Mouse (Mus musculus): ENCODE data around the gene 0610010F05Rik. TPM values are rescaled to one million over a fixed set of nuclear protein-coding genes. Genes with fewer than 3 reads are reported as not detected.

Gene 0610010F05Rik
- total RNA-seq (2017) = 16.1 to 36.8 TPM (median 19.1 TPM) in 3 replicates

DNA sequence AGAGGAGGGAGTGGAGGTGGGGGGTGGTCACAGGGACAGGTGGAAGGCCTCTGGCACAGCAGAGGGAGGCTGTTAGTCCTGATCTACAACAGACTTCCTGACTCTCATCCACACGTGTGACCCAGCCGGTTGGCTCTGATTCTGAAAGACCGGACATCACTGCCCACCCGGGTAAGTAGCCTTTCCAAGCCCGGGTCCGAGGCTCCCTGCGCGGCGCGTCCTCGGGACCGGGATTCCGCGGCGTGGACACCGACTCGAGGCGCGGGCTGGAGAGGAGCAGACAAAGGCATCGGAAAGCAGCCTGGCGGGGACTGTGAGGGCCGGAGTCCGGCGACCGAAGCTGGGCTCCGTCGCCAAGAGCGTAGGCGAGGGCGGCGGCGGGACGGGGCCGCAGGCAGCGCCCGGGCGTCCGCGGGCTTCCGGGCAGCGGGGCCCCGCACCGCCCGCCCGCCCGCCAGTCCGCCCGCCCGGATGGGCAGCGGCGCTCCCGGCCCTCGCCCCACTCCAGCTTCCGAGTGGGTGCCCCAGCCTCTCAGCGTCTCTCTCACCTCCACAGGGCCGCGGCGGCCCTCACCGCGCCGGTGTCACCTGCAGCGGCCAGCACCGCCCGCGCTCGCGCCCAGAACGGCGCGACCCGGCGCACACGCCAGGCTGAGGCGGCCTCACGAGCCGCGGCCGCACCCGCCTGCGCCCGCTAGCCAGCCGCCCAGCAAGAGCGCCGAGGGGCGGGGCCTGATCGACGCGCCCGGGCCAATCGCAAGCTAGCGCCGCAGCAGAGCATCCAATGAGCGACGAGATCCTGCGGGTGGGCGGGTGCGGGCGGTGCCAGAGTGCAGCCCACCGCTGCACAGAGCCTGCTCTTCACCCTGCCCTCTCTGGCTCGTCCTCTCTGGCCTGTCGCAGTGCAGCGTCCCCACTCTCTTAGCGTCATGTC is at the start of gene 0610010F05Rik:
Gene 0610010F05Rik, minus strand, starts transcription at position 695 of the 934 bp plus-strand sequence.
- ATAC-seq (replicated peaks; ENCODE audit: insufficient number of reproducible peaks, low FRiP score, low TSS enrichment, poor library complexity, severe bottlenecking) = peak; percentile 95

DNA sequence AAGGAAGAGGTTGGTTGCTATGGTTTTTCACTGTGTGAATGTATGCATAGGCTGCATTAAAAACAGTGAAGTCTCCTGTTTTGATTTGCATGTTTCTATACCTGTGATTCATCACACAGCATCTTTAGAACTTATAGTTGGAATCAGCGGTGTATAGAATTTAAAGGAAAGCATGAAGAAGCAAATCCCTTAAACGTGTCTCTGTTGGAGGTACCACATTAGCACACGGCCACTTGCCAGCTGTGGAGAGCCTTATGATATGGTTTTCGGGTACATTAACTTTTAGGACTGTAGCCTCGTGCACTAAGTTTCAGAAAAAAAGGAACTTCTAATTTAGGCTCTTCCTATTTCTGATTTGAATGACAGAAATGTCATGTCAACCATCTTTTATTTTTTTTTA is 49.1 kb upstream of the 0610010F05Rik start:
- no peak for ATAC-seq (replicated peaks; ENCODE audit: insufficient number of reproducible peaks, low FRiP score, low TSS enrichment, poor library complexity, severe bottlenecking)

GRCm38 (mm10) chr11:23680435-23680950 is 47.1 kb upstream of the 0610010F05Rik start:
- ATAC-seq (replicated peaks; ENCODE audit: insufficient number of reproducible peaks, low FRiP score, low TSS enrichment, poor library complexity, severe bottlenecking) = no peak

DNA sequence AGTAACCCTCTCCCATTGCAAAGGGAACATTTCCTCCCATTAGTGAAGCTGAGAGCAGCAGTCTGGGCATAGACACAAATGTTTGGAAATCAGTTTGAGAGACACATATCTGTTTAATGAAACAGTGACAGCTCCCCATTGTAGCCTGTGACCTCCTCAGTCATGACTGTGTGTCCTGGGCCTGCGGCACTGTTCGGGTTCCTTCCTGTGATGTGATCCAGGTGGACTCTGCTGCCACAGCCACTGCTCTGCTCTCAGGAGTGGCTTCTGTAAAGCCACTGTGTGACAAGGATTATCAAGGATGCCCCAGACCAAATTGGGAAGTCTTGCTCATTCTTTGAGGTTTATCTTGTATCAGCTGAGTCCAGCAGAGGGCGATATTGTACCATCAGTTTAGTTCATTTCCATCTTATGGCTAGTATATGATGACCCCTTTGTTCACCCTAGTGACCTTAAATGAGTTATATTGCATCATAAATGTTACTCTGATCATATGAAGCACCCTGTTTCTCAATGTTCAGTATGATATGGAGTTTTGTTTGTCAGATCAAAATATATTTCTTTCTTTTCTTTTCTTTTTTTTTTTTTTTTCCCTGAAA is 45.7 kb upstream of the 0610010F05Rik start:
- peak; percentile 80 for ATAC-seq (replicated peaks; ENCODE audit: insufficient number of reproducible peaks, low FRiP score, low TSS enrichment, poor library complexity, severe bottlenecking)

DNA sequence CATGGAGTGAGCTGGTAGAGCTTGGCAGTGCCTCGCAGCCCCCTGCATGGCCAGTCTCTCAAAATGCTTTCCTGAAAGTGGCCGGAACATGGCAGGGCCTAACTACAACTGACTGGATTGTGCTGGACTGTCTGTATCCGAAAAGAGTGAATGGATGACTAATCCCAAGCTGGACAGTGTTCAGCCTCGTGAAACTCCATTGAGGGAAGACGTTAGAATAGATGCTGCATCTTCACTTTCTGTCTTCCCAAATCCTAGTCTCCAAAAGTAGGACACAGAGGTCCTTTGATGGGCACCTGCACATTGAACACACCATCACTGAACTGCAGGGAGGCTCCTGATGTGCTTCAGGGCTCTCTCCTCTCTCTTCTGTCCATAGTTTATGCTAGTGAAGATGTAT is 42.7 kb upstream of the 0610010F05Rik start:
- no peak for ATAC-seq (replicated peaks; ENCODE audit: insufficient number of reproducible peaks, low FRiP score, low TSS enrichment, poor library complexity, severe bottlenecking)

DNA sequence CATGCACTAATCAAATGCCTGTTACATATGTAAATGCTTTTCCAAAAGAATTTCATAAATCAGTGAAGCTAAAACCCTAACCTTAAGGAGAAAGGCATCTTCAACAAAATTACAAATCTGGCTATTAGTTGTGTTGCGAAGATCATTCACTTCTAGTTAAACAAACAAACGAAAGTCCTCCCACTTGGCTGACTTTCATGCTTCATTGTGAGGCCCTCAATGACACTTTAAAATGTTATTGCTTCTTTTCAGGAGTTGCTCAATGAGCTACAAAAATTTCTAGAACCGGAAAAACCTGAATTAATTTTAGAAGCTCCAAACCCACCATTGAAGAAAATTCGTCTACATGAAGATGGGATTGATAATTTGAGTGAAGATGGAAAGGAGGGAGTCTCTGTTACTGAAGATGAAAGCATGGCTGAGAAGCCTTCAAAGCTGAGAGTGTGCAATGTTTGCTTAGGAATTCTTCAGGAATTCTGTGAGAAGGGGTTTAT is 38.9 kb upstream of the 0610010F05Rik start:
- ATAC-seq (replicated peaks; ENCODE audit: insufficient number of reproducible peaks, low FRiP score, low TSS enrichment, poor library complexity, severe bottlenecking) = no peak

DNA sequence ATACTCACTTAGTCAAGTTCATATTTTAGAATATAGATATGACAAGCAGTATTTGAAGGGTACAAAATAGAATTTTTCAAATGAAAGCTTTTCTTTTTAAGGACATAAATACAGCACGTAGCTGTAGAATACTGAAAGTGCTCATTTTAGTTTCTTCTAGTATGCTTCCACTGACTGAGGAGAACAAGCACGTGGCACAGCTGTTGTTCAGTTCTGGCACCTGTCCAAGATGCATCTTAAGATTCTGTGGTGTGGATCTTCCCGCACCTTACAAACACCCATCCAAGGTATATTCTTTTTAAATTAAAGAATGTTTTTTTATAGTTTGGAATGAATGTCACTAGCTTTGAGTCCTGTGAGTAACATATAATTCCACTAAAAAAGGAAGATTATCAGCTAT is 33.7 kb upstream of the 0610010F05Rik start:
- ATAC-seq (replicated peaks; ENCODE audit: insufficient number of reproducible peaks, low FRiP score, low TSS enrichment, poor library complexity, severe bottlenecking) = no peak

- ATAC-seq (replicated peaks; ENCODE audit: insufficient number of reproducible peaks, low FRiP score, low TSS enrichment, poor library complexity, severe bottlenecking) = no peak
These were observed 33.1 kb upstream of the 0610010F05Rik start for GRCm38 (mm10) chr11:23666526-23666925.

- peak; percentile 94 for ATAC-seq (replicated peaks; ENCODE audit: insufficient number of reproducible peaks, low FRiP score, low TSS enrichment, poor library complexity, severe bottlenecking)
These were observed 32.5 kb upstream of the 0610010F05Rik start, which contains the start of gene Pex13 for GRCm38 (mm10) chr11:23665798-23666501. Gene Pex13 (minus strand): TSS chr11:23665959.

DNA sequence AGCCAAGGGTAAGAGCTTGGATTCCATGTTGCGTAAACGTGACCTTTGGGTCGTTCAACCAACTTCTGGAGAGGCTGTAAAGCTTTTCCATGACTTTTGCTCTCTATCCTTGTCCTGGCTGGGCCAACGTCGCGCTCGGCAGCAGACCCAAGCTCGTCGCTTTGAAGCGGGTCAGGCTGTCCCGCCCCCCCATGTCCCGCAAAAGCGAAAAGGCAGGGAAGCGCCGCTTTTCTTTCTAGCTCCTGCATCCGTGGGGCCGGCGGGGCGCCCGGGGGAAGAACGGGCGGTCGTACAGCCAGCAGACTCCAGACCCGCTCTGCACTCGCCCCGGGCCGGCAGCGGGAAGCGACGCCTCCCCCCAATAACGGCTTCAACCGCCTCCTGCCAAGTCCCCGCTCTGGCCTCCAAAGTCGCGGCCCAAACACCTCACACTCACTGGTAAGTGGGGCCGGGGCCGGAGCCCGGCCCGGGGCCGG is 31.9 kb upstream of the 0610010F05Rik start, which contains the start of gene Pus10:
Gene Pus10, plus strand, starts transcription at position 364 of the 476 bp plus-strand sequence.
- ATAC-seq (replicated peaks; ENCODE audit: insufficient number of reproducible peaks, low FRiP score, low TSS enrichment, poor library complexity, severe bottlenecking) = 0 out of 2 replicates have a peak, but pooled peaks have one; percentile 25

- no peak for ATAC-seq (replicated peaks; ENCODE audit: insufficient number of reproducible peaks, low FRiP score, low TSS enrichment, poor library complexity, severe bottlenecking)
These were observed 30.8 kb upstream of the 0610010F05Rik start for GRCm38 (mm10) chr11:23664232-23664631.

DNA sequence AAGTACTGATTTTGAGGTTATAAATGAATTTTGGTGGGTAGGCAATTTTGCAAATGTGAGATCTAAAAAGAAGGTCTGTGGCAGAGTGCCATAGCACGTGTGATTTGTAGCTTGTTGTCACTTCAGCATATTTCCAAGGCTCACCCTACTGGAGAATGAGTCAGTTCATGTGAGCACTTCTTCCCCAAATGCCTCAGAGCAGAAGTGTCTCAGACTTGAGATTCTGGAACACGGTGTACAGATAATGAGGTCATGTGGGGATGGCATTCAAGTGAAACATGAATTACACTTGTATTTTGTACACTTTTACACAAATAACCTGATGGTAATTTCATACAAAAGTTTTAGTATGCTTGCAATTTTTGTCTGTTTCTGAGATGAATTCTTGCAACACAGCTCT is 24.4 kb upstream of the 0610010F05Rik start:
- ATAC-seq (replicated peaks; ENCODE audit: insufficient number of reproducible peaks, low FRiP score, low TSS enrichment, poor library complexity, severe bottlenecking) = no peak

GRCm38 (mm10) chr11:23653666-23654065 is 20.2 kb upstream of the 0610010F05Rik start:
- ATAC-seq (replicated peaks; ENCODE audit: insufficient number of reproducible peaks, low FRiP score, low TSS enrichment, poor library complexity, severe bottlenecking) = no peak

GRCm38 (mm10) chr11:23647835-23648234 is 14.4 kb upstream of the 0610010F05Rik start:
- ATAC-seq (replicated peaks; ENCODE audit: insufficient number of reproducible peaks, low FRiP score, low TSS enrichment, poor library complexity, severe bottlenecking) = no peak

DNA sequence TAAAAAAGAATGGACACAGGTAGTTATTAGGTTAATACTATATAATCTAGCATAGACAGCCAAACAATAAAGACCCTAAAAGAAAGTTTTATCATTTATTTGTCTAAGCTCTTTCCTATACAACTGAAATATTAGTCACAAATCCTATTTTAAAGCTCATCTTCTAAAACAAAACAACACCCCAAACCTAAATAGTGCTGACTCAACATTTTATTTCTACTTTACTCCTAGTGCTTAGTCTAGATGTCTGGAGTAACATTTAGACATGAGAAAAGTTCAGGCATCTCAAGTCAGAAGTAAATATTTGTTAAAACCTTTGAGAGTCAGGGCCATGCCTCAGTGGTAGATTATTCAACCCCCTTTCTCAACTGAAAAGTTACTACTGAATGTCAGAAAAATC is 14.0 kb upstream of the 0610010F05Rik start:
- no peak for ATAC-seq (replicated peaks; ENCODE audit: insufficient number of reproducible peaks, low FRiP score, low TSS enrichment, poor library complexity, severe bottlenecking)

- ATAC-seq (replicated peaks; ENCODE audit: insufficient number of reproducible peaks, low FRiP score, low TSS enrichment, poor library complexity, severe bottlenecking) = no peak
These were observed 1.1 kb upstream of the 0610010F05Rik start for GRCm38 (mm10) chr11:23634573-23634972.

- ATAC-seq (replicated peaks; ENCODE audit: insufficient number of reproducible peaks, low FRiP score, low TSS enrichment, poor library complexity, severe bottlenecking) = no peak
These were observed 408 bp upstream of the 0610010F05Rik start for GRCm38 (mm10) chr11:23633879-23634215.

GRCm38 (mm10) chr11:23630664-23631063 is 2.8 kb downstream of the 0610010F05Rik start:
- ATAC-seq (replicated peaks; ENCODE audit: insufficient number of reproducible peaks, low FRiP score, low TSS enrichment, poor library complexity, severe bottlenecking) = no peak

- ATAC-seq (replicated peaks; ENCODE audit: insufficient number of reproducible peaks, low FRiP score, low TSS enrichment, poor library complexity, severe bottlenecking) = no peak
These were observed 14.4 kb downstream of the 0610010F05Rik start for GRCm38 (mm10) chr11:23618995-23619394.

Measured in monocyte, adult 5-6 weeks (primary cell).